Mouse (Mus musculus) layer of hippocampus, postnatal 14 days (tissue): ENCODE results near the gene Zdhhc9. TPM values are rescaled to one million over a fixed set of nuclear protein-coding genes. Genes with fewer than 3 reads are reported as not detected.

Experiments used
- DNase-seq, 2 experiments: peaks; one replicate each; pipeline ENCODE4 v3.0.0; 2021 to 2022; ENCODE audit warnings: low spot score in 2 of 2, mixed read lengths in 1 of 2
- total RNA-seq, 2 experiments: library from RNA; stranded (reverse); gene quantifications; 2 replicates each; pipeline ENCODE4 v1.2.3; 2021

Gene Zdhhc9
- total RNA-seq, 2 experiments from 2014 or later, result 52.2 to 54.3 TPM

- no peak for DNase-seq
Observed at GRCm38 (mm10) chrX:48129167-48129566, 79.5 kb downstream of the Zdhhc9 start.

GRCm38 (mm10) chrX:48127502-48128218 is 81.0 kb downstream of the Zdhhc9 start:
- DNase-seq, result no peak

- no peak for DNase-seq
Observed at GRCm38 (mm10) chrX:48126903-48127476, 81.7 kb downstream of the Zdhhc9 start.

- peak; percentile 38 to 49 for DNase-seq
Observed at GRCm38 (mm10) chrX:48124132-48125071, 84.3 kb downstream of the Zdhhc9 start.

Other genes with a start within 250 kb of the Zdhhc9 start
- gene Apln, start 174.0 kb downstream of the Zdhhc9 start, total RNA-seq, result 10 to 100 TPM; 14.3 to 15.6 TPM
- under 1 TPM; 0.43 to 0.83 TPM for gene Xpnpep2, start 100.2 kb downstream of the Zdhhc9 start, total RNA-seq
- gene Sash3, start 62.4 kb downstream of the Zdhhc9 start, total RNA-seq, result 1 to 10 TPM; 1.0 to 1.9 TPM
- 10 to 100 TPM; 17.9 to 18.0 TPM for gene Utp14a, start 48.0 kb upstream of the Zdhhc9 start, total RNA-seq
- 10 to 100 TPM; 16.4 to 17.7 TPM for gene Bcorl1, start 132.5 kb upstream of the Zdhhc9 start, total RNA-seq